Mouse (Mus musculus) forebrain, embryonic 13.5 days (tissue): ENCODE results near the gene Lrp5. TPM values are rescaled to one million over a fixed set of nuclear protein-coding genes. Genes with fewer than 3 reads are reported as not detected.

ENCODE experiments used
- ATAC-seq: fragments of 200-750 bp; cut with Nextera tagmentation; 2 replicates; pipeline ENCODE4 v1.8.0; 2017
- H3K27ac ChIP-seq: fragments of 300-500 bp; sonication (generic); 2 replicates; pipeline ENCODE4 v1.5.1; 2015; ENCODE audit warnings: inconsistent platforms, mild to moderate bottlenecking, moderate library complexity
- H3K27me3 ChIP-seq: fragments of 300-500 bp; sonication (generic); 2 replicates; pipeline ENCODE4 v1.6.1; 2015; ENCODE audit warnings: mild to moderate bottlenecking, inconsistent platforms
- H3K36me3 ChIP-seq: fragments of 300-500 bp; sonication (generic); 2 replicates; pipeline ENCODE4 v1.6.1; 2015; ENCODE audit warnings: mild to moderate bottlenecking, inconsistent platforms; ENCODE audit not compliant: poor library complexity, severe bottlenecking
- H3K4me1 ChIP-seq: fragments of 300-500 bp; sonication (generic); 2 replicates; pipeline ENCODE4 v1.6.1; 2015; ENCODE audit warnings: inconsistent platforms
- H3K4me2 ChIP-seq: fragments of 300-500 bp; sonication (generic); 2 replicates; pipeline ENCODE4 v1.6.1; 2015; ENCODE audit warnings: inconsistent platforms, mild to moderate bottlenecking, moderate library complexity
- H3K4me3 ChIP-seq: fragments of 300-500 bp; sonication (generic); 2 replicates; pipeline ENCODE4 v1.5.1; 2015; ENCODE audit warnings: mild to moderate bottlenecking, inconsistent platforms
- H3K9ac ChIP-seq: fragments of 300-500 bp; sonication (generic); 2 replicates; pipeline ENCODE4 v1.6.1; 2015; ENCODE audit warnings: mild to moderate bottlenecking, inconsistent platforms
- H3K9me3 ChIP-seq: fragments of 300-500 bp; sonication (generic); replicated peaks from 2 replicates; pipeline ENCODE4 v1.6.1; 2016; ENCODE audit warnings: inconsistent platforms
- WGBS: fragments of 180-500 bp; shearing (Covaris S2); methylation state at CpG from one replicate; pipeline ENCODE4 v1.1.7; 2015; 5-methylcytosine and 5-hydroxymethylcytosine counted together
- polyA plus RNA-seq: library from polyadenylated mRNA; unstranded; fragments of >200 nt; fragmentation: Nextera tagmentation; extraction: Ambion mirVana; gene quantifications from 2 replicates; pipeline ENCODE4 v1.2.1, GENCODE M21; 2015

Lrp5 gene
- polyA plus RNA-seq, 1 experiment from 2014 or later = 2.0 TPM

DNA sequence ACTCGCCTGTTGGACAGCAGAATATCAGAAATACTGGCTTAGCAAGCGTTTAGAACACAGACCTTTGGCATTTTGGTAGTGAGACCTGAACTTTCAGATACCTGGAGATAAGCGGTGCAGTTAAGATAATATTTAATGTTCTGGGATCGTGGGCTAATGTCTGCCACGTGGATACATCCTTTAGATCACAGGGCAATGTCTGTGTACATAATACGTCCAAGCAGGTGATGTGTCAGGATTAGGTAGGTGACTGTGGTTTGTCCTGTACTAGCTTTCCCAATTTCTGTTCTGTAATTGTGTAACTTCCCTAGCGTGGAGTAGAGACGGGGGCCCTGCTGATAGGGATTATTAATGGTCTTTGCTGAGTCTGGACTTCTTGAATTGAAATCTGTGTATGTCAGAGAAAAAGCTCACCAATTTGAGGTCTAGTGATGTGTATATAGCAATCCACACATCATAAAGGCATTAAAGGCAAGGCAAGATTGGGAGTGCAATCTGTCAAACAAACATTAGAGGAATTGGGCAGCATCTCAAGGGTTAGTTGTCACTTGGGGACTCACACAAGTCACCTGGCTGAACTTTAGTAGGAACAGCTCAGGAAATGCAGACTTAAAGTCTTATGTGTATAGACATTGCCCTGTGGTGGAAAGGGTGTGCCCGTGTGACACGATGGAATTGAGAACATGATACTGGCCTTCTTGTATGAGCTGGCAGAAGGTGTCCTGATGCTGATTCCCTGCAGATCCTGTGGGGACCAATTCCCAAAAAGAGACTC is 22.8 kb upstream of the Lrp5 start:
- no peaks in the 10 kb centered on the region for H3K27me3 ChIP-seq
- no peaks in the 10 kb centered on the region for H3K9me3 ChIP-seq
- 44% methylated on average over 10 of the region's 10 CpGs for WGBS
- H3K9ac ChIP-seq = peak overlapping the region; percentile 85
- ATAC-seq = no peak
- H3K27ac ChIP-seq = no peak overlapping the region
- peaks cover 21% of the 10 kb centered on the region for H3K4me1 ChIP-seq
- peak overlapping the region; percentile 82 for H3K4me2 ChIP-seq
- H3K4me3 ChIP-seq = peak overlapping the region; percentile 76
- H3K36me3 ChIP-seq = peaks cover 9% of the 10 kb centered on the region

DNA sequence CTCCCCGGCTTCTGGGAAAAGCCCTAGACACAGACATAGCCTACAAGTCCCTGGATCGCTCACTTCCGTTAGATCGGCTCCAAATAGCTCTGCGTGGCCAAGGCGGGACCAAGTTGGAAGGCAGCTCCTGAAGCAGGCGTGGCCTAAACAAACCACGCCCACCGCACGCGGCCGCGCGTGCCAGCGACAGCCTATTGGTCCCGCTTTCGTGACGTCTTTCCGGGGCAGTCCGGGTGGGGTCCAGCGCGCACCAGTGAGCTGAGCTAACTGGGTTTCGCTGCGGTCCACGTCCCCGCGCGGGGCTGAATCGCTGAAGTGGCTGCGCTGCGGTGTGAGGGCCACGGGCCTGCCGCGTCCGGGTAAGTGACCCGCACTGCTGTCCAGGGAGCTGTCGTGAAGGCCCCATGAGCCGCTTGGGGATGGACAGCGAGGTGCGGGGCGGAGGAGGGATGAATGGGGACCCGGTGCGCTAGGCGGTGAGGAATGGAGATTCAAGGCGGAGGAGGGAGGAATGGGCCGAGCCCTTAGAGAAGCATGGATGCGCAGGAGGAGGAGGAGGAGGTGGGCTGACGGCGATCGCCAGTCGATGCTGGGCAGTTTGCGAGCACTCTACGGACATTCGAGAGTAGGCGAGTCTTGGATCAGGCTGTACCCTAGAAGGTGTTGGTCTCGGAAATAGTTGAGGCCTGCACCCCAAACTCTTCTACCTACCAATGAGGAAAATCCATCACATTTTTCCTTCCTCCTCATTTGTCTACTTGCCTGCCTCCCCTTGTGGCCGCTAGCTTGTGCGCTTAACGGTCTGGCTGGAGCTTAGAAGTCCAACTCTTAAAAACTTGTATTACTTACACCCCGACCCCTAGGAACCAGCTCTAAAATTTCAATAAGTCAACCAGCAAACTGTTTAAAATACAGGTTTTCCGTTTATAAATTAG is 22.0 kb upstream of the Lrp5 start, which contains the start of gene 1810055G02Rik:
Gene 1810055G02Rik, plus strand, starts transcription at position 216 of the 935 bp plus-strand sequence.
- under 1% methylated on average over 61 of the region's 61 CpGs for WGBS
- Histone ChIP-seq H3K9ac (peak within 1 kb of the TSS; percentile 85), H3K4me3 (peak within 1 kb of the TSS; percentile 76), H3K27me3 (no peaks in the 10 kb centered on the region), H3K9me3 (no peaks in the 10 kb centered on the region), H3K36me3 (peaks cover 7% of the 10 kb centered on the region; the same call in 1 of the 2 replicates), H3K27ac (peak within 1 kb of the TSS; percentile 88), H3K4me2 (peak within 1 kb of the TSS; percentile 82), H3K4me1 (peaks cover 21% of the 10 kb centered on the region)
- ATAC-seq = peak; percentile 98

DNA sequence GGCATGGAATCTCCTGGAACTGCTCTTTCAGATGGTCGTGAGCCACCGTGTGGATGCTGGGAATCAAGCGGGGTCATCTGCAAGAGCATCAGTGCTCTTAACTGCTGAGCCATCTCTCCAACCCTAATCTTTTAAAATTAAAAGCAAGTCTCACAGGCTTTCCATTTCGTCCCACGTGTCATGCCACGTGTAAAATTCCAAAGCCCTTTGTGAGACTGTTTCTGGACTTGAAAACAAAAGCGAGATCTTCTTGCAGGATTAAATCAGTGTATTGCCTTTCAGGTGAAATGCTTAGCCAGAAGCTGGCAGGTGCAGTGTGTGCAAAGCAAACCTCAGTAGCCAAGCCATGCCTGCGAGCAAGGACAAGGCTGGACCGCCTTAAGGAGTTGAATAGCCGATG is 21.2 kb upstream of the Lrp5 start:
- Histone ChIP-seq H3K9me3 (no peaks in the 10 kb centered on the region), H3K27me3 (no peaks in the 10 kb centered on the region), H3K4me1 (peaks cover 21% of the 10 kb centered on the region), H3K4me3 (peak overlapping the region; percentile 76), H3K27ac (peak overlapping the region; percentile 88), H3K9ac (peak overlapping the region; percentile 67), H3K36me3 (peaks cover 7% of the 10 kb centered on the region; the same call in 1 of the 2 replicates), H3K4me2 (peak overlapping the region; percentile 82)
- ATAC-seq = no peak
- 36% methylated on average over 10 of the region's 10 CpGs for WGBS

DNA sequence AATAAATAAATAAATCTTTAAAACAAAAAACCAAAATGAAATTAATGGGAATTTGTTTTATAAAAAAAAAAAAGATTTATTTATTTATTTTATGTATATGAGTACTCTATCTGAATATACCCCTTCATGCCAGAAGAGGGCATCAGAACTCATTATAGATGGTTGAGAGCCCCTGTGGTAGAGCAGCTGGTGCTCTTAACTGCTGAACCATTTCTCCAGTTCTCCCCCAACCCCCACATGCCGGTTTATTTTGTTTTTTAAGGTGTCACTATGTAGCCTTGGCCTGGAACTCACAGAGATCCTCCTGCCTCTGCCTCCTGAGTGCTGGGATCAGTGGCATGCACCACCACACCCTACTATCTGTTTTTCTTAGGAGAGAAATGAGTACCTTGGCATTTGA is 19.9 kb upstream of the Lrp5 start:
- Histone ChIP-seq H3K4me1 (peaks cover 21% of the 10 kb centered on the region), H3K27ac (no peak overlapping the region), H3K4me3 (no peak overlapping the region), H3K4me2 (no peak overlapping the region), H3K36me3 (peaks cover 2% of the 10 kb centered on the region; the same call in 1 of the 2 replicates), H3K9ac (no peak overlapping the region), H3K27me3 (no peaks in the 10 kb centered on the region), H3K9me3 (no peaks in the 10 kb centered on the region)
- no peak for ATAC-seq
- WGBS = 46% methylated on average over 1 of the region's 1 CpGs

DNA sequence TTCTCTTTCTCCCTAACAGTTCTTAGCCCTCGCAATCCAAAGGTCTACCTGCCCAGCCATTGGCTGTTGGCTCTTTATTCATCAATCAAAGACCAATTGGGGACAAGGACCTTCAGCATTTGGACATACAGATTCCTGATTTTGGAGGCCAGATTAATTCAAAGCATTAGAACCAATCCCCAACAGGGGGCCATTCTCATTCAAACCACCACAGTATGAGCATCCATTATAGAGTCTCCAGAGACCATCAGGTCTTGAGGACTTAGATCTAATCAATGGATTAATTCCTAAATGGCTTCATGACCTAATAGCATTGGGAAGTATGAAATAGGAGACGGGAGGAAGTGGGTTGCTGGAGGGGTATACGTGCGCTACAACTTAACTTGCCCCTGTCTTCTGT is 16.1 kb upstream of the Lrp5 start:
- ATAC-seq = no peak
- Histone ChIP-seq H3K36me3 (no peaks in the 10 kb centered on the region), H3K4me1 (peaks cover 2% of the 10 kb centered on the region), H3K4me2 (no peak overlapping the region), H3K9me3 (no peaks in the 10 kb centered on the region), H3K4me3 (no peak overlapping the region), H3K27me3 (peaks cover 3% of the 10 kb centered on the region; the same call in 1 of the 2 replicates), H3K27ac (no peak overlapping the region), H3K9ac (no peak overlapping the region)
- 80% methylated on average over 4 of the region's 4 CpGs for WGBS

DNA sequence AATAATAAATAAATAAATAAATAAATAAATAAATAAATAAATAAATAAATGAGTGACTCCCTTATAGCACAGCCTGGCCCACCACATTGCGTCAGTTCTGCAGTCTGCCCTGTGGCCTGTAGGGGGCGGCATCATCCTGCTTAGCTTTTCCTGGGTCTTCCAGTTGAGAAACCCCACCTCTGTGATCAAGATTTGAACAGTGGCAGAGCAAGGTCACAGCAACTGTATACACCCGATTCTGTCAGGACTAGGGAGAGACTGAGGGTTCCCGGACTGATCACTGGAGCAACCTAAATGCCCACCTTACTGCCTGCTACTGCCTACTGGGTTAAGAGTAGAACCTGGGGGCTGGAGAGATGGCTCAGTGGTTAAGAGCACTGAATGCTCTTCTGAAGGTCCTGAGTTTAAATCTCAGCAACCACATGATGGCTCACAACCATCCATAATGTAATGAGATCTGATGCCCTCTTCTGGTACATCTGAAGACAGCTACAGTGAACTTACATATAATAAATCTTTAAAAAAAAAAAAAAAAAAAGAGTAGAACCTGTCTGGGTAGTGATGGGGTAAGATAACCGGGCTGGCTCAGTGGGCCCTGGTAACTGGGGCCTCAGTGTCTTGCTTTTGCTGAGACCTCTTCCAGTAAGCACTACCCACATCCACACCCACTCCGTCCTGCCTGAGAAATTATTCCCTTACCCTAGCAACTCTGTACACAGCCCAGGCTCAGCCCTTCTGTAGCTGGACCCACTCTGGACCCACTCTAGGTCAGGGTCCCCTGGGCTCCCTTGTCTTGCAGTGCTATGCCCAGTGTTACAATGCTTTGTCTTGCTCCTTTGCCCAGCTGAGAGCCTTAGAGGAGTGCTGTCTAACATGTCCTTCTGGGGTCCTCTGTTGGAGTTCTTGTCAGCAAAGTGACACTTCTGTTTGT is 13.4 kb upstream of the Lrp5 start:
- H3K9me3 ChIP-seq = no peaks in the 10 kb centered on the region
- peaks cover 3% of the 10 kb centered on the region; the same call in 1 of the 2 replicates for H3K27me3 ChIP-seq
- ATAC-seq = peak; percentile 71
- no peaks in the 10 kb centered on the region for H3K4me1 ChIP-seq
- no peak overlapping the region for H3K4me3 ChIP-seq
- no peaks in the 10 kb centered on the region for H3K36me3 ChIP-seq
- no peak overlapping the region for H3K27ac ChIP-seq
- 39% methylated on average over 6 of the region's 6 CpGs for WGBS
- H3K9ac ChIP-seq = no peak overlapping the region
- no peak overlapping the region for H3K4me2 ChIP-seq

DNA sequence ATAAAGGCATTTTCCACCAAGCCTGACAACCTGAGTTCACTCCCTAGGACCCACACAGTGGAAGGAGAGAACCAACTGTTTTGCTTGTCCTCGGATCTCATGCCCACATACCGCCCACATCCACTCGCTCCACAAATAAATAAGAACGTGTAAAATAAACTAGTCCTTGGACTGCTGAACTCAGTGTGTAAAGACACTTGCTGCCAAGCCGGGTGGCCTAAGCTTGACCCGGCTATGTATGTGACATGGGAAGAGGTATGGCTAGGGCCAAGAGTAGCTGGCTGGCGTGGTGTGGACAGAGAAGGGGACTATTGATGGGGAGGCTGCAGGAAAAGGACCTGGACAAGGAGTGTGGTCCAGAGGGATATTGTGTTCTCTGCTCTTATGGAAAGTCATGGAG is 11.7 kb upstream of the Lrp5 start:
- Histone ChIP-seq H3K9me3 (no peaks in the 10 kb centered on the region), H3K36me3 (no peaks in the 10 kb centered on the region), H3K4me3 (no peak overlapping the region), H3K4me1 (no peaks in the 10 kb centered on the region), H3K9ac (no peak overlapping the region), H3K27me3 (peaks cover 3% of the 10 kb centered on the region; the same call in 1 of the 2 replicates), H3K4me2 (no peak overlapping the region), H3K27ac (no peak overlapping the region)
- WGBS = 85% methylated on average over 7 of the region's 7 CpGs
- ATAC-seq = no peak

DNA sequence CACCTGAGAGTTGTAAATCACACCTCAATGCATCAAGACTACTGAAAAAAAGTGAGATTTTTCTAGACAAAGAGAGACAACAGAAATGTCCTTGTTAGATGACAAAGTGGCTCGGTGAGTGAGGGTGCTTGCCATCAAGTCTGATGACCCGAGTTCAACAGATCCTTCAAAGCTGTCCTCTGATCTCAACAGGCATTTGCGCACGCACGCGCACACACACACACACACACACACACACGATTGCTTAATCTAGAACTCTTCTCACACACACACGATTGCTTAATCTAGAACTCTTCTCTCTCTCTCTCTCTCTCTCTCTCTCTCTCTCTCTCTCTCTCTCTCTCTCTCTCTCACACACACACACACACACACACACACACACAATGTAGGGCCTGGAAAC is 9.6 kb upstream of the Lrp5 start:
- ATAC-seq = no peak
- Histone ChIP-seq H3K36me3 (no peaks in the 10 kb centered on the region), H3K4me1 (no peaks in the 10 kb centered on the region), H3K9ac (no peak overlapping the region), H3K27ac (no peak overlapping the region), H3K27me3 (peaks cover 3% of the 10 kb centered on the region; the same call in 1 of the 2 replicates), H3K9me3 (no peaks in the 10 kb centered on the region), H3K4me3 (no peak overlapping the region), H3K4me2 (no peak overlapping the region)
- 92% methylated on average over 8 of the region's 8 CpGs for WGBS

DNA sequence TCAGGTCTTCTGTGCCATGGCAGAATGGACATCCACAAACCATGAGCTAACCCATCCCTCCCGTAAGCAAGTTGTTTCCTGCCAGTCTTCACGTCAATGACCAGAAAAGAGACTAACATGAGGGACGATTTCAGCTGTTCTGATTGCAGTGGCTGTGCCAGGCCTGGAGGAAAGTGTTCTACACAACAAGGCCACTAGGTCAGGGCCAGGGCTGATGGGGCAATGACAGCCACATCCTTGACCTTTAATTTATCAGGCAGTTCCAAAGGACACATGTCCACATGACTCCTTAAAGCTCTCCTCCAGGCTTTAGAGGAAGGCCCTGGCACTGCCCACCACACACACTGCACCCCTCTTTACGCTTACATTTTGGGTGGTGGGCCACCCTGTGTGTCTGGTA is 9.1 kb upstream of the Lrp5 start:
- Histone ChIP-seq H3K4me1 (no peaks in the 10 kb centered on the region), H3K36me3 (no peaks in the 10 kb centered on the region), H3K27ac (no peak overlapping the region), H3K9ac (no peak overlapping the region), H3K27me3 (peaks cover 3% of the 10 kb centered on the region; the same call in 1 of the 2 replicates), H3K4me2 (no peak overlapping the region), H3K4me3 (no peak overlapping the region), H3K9me3 (no peaks in the 10 kb centered on the region)
- ATAC-seq = no peak
- WGBS = 82% methylated on average over 4 of the region's 4 CpGs

DNA sequence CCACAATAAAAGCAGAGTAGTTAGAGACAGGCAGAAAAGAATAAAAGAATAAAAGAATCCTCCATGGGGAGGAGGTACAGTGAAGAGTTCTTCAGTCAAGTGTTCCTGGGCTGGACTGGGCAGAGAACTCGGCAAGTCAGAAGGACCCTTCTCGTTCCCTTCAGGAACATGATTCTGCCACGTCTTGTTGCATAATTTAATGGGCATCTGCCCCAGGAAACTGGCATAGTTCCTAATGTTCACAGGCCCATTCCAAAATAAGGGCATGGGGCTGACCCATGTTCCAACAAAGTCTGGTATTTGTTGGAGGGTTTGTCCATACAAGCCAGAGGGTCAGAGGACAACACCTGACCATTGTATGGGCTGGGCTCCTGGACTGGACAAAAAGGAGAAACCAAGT is 8.6 kb upstream of the Lrp5 start:
- Histone ChIP-seq H3K9me3 (no peaks in the 10 kb centered on the region), H3K27me3 (peaks cover 3% of the 10 kb centered on the region; the same call in 1 of the 2 replicates), H3K4me3 (no peak overlapping the region), H3K36me3 (no peaks in the 10 kb centered on the region), H3K27ac (no peak overlapping the region), H3K9ac (no peak overlapping the region), H3K4me1 (no peaks in the 10 kb centered on the region), H3K4me2 (no peak overlapping the region)
- no peak for ATAC-seq
- 90% methylated on average over 3 of the region's 3 CpGs for WGBS

DNA sequence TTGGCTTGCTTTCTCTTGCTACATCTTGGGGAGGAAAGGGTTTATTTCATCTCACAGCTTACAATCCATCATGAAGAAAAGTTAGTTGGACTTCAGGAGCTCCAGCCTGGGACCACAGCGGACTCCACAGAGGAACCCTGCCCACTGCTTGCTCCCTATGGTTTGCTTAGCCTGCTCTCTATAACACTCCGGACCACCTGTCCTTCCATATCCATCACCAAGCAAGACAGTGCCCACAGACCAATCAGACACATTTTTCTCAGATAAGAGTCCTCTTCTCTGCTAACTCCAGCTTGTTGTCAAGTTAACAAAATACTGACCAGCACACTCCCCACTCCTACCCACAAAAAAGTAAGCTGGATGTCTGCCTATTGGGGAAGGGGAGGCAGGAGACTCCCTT is 8.1 kb upstream of the Lrp5 start:
- Histone ChIP-seq H3K27ac (no peak overlapping the region), H3K27me3 (peaks cover 3% of the 10 kb centered on the region; the same call in 1 of the 2 replicates), H3K4me1 (no peaks in the 10 kb centered on the region), H3K4me2 (no peak overlapping the region), H3K36me3 (no peaks in the 10 kb centered on the region), H3K4me3 (no peak overlapping the region), H3K9me3 (no peaks in the 10 kb centered on the region), H3K9ac (no peak overlapping the region)
- ATAC-seq = no peak
- 95% methylated on average over 2 of the region's 2 CpGs for whole genome bisulfite sequencing
